Mouse (Mus musculus) embryonic facial prominence, embryonic 13.5 days (tissue): ENCODE results near the gene Trim17. TPM values are rescaled to one million over a fixed set of nuclear protein-coding genes. Genes with fewer than 3 reads are reported as not detected.

Source experiments
- ATAC-seq: fragments of 200-750 bp; cut with Nextera tagmentation; 2 replicates; pipeline ENCODE4 v1.8.0; 2017; ENCODE audit warnings: low read depth; ENCODE audit not compliant: insufficient number of reproducible peaks, insufficient read depth, low FRiP score, low TSS enrichment
- H3K27ac ChIP-seq: fragments of 300-500 bp; sonication (generic); 2 replicates; pipeline ENCODE4 v1.5.1; 2015; ENCODE audit warnings: moderate library complexity, mild to moderate bottlenecking, inconsistent platforms
- H3K27me3 ChIP-seq: fragments of 300-500 bp; sonication (generic); 2 replicates; pipeline ENCODE4 v1.6.1; 2015; ENCODE audit warnings: mild to moderate bottlenecking, inconsistent platforms
- H3K36me3 ChIP-seq: fragments of 300-500 bp; sonication (generic); 2 replicates; pipeline ENCODE4 v1.6.1; 2015; ENCODE audit warnings: mild to moderate bottlenecking, inconsistent platforms
- H3K4me1 ChIP-seq: fragments of 300-500 bp; sonication (generic); 2 replicates; pipeline ENCODE4 v1.6.1; 2015; ENCODE audit warnings: inconsistent platforms
- H3K4me2 ChIP-seq: fragments of 300-500 bp; sonication (generic); 2 replicates; pipeline ENCODE4 v1.6.1; 2015; ENCODE audit warnings: moderate library complexity, mild to moderate bottlenecking, inconsistent platforms
- H3K4me3 ChIP-seq: fragments of 300-500 bp; sonication (generic); 2 replicates; pipeline ENCODE4 v1.5.1; 2015; ENCODE audit warnings: mild to moderate bottlenecking, inconsistent platforms
- H3K9ac ChIP-seq: fragments of 300-500 bp; sonication (generic); 2 replicates; pipeline ENCODE4 v1.6.1; 2015; ENCODE audit warnings: mild to moderate bottlenecking, inconsistent platforms
- H3K9me3 ChIP-seq: fragments of 300-500 bp; sonication (generic); 2 replicates; pipeline ENCODE4 v1.6.1; 2016; ENCODE audit warnings: inconsistent platforms
- WGBS: fragments of 180-500 bp; shearing (Covaris S2); methylation state at CpG from one replicate; pipeline ENCODE4 v1.1.7; 2015; ENCODE audit warnings: mixed read lengths; 5-methylcytosine and 5-hydroxymethylcytosine counted together
- polyA plus RNA-seq: library from polyadenylated mRNA; unstranded; fragments of >200 nt; fragmentation: Nextera tagmentation; extraction: Ambion mirVana; gene quantifications from 2 replicates; pipeline ENCODE4 v1.2.1, GENCODE M21; 2015

Gene Trim17
- polyA plus RNA-seq: 0.25 and 0.55 TPM in 2 replicates

- WGBS: under 1% methylated on average over 49 of the region's 49 CpGs
- ATAC-seq: peak; percentile 90
- peak within 1 kb of the TSS; percentile 96 for H3K9ac ChIP-seq
- H3K27ac ChIP-seq: peak within 1 kb of the TSS; percentile 98
- peak within 1 kb of the TSS; percentile 94 for H3K4me2 ChIP-seq
- H3K36me3 ChIP-seq: peaks cover 8% of the 10 kb centered on the region
- H3K4me3 ChIP-seq: peak within 1 kb of the TSS; percentile 84
- no peaks in the 10 kb centered on the region for H3K9me3 ChIP-seq
- peaks cover 24% of the 10 kb centered on the region for H3K27me3 ChIP-seq
- peaks cover 43% of the 10 kb centered on the region for H3K4me1 ChIP-seq
Observed at GRCm38 (mm10) chr11:58954420-58955142, at the start of gene Trim17, which contains the start of gene Hist3h2a. Trim17 (plus strand) TSS chr11:58954685. Hist3h2a (plus strand) TSS chr11:58954685.

GRCm38 (mm10) chr11:58904838-58905237 lies 49.6 kb upstream of the Trim17 start:
- Histone ChIP-seq H3K9ac (no peak overlapping the region), H3K36me3 (peaks cover 23% of the 10 kb centered on the region), H3K9me3 (no peaks in the 10 kb centered on the region), H3K4me3 (no peak overlapping the region), H3K4me2 (0 out of 2 replicates have a peak overlapping the region, but pooled peaks have one; percentile 82), H3K27ac (no peak overlapping the region), H3K27me3 (no peaks in the 10 kb centered on the region), H3K4me1 (peaks cover 12% of the 10 kb centered on the region)
- no peak for ATAC-seq
- 50% methylated on average over 6 of the region's 6 CpGs for whole genome bisulfite sequencing

- Histone ChIP-seq H3K4me3 (no peak overlapping the region), H3K27ac (no peak overlapping the region), H3K9me3 (no peaks in the 10 kb centered on the region), H3K27me3 (no peaks in the 10 kb centered on the region), H3K9ac (no peak overlapping the region; the same call in 1 of the 2 replicates), H3K4me1 (peaks cover 5% of the 10 kb centered on the region; the same call in 1 of the 2 replicates), H3K36me3 (no peaks in the 10 kb centered on the region), H3K4me2 (0 out of 2 replicates have a peak overlapping the region, but pooled peaks have one; percentile 71)
- WGBS: 78% methylated on average over 1 of the region's 1 CpGs
- no peak for ATAC-seq
Observed at GRCm38 (mm10) chr11:58913776-58914175, 40.7 kb upstream of the Trim17 start.

DNA sequence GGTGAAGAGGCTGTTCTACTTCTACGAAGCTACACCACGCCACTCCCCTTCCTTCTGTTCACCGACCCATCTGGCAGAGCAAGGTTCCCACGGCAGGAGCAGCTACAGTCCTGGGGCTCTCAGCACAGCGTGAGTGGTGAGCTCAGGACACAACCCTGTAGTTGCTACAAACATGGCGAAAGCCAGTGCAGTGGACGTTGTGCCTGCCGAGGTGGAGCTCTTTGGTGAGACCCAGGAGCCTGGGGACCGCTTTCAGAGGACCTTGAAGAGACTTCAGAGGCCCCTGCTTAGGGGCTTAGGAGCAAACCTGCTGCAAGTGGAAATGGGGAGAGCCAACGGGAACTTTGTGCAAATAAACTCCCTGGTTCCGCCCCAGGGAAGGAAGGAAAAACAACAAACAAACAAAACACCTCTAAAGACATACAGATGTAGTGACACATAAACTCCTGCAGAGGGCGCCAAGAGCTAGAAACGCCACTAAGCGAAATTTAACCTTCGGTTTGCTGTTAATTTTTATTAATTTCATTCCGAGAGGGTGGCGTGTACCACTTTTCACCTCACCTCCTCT lies 39.9 kb upstream of the Trim17 start:
- peak overlapping the region; percentile 43 for H3K4me3 ChIP-seq
- peaks cover 5% of the 10 kb centered on the region; the same call in 1 of the 2 replicates for H3K4me1 ChIP-seq
- 17% methylated on average over 17 of the region's 17 CpGs for WGBS
- H3K27ac ChIP-seq: no peak overlapping the region; the same call in 1 of the 2 replicates
- H3K9me3 ChIP-seq: no peaks in the 10 kb centered on the region
- H3K36me3 ChIP-seq: no peaks in the 10 kb centered on the region
- peak overlapping the region; percentile 71 for H3K4me2 ChIP-seq
- peak overlapping the region; percentile 65 for H3K9ac ChIP-seq
- no peak for ATAC-seq
- no peaks in the 10 kb centered on the region for H3K27me3 ChIP-seq

- Histone ChIP-seq H3K4me1 (peaks cover 5% of the 10 kb centered on the region; the same call in 1 of the 2 replicates), H3K9ac (no peak overlapping the region), H3K36me3 (no peaks in the 10 kb centered on the region), H3K27me3 (no peaks in the 10 kb centered on the region), H3K27ac (no peak overlapping the region), H3K4me2 (no peak overlapping the region), H3K9me3 (no peaks in the 10 kb centered on the region), H3K4me3 (no peak overlapping the region)
- no peak for ATAC-seq
- WGBS: 56% methylated on average over 14 of the region's 14 CpGs
Observed at GRCm38 (mm10) chr11:58916879-58917744, 37.4 kb upstream of the Trim17 start.

GRCm38 (mm10) chr11:58917745-58918366 lies 36.6 kb upstream of the Trim17 start, which contains the start of gene Btnl10:
Btnl10 (plus strand) TSS chr11:58917908.
- Histone ChIP-seq H3K27me3 (no peaks in the 10 kb centered on the region), H3K36me3 (no peaks in the 10 kb centered on the region), H3K4me3 (no peak within 1 kb of the TSS), H3K9ac (no peak within 1 kb of the TSS), H3K27ac (no peak within 1 kb of the TSS), H3K4me1 (peaks cover 5% of the 10 kb centered on the region; the same call in 1 of the 2 replicates), H3K9me3 (no peaks in the 10 kb centered on the region), H3K4me2 (no peak within 1 kb of the TSS)
- WGBS: 74% methylated on average over 12 of the region's 12 CpGs
- ATAC-seq: no peak

GRCm38 (mm10) chr11:58918759-58919158 lies 35.7 kb upstream of the Trim17 start:
- 75% methylated on average over 5 of the region's 5 CpGs for whole genome bisulfite sequencing
- H3K4me1 ChIP-seq: peaks cover 5% of the 10 kb centered on the region; the same call in 1 of the 2 replicates
- no peak overlapping the region for H3K27ac ChIP-seq
- no peaks in the 10 kb centered on the region for H3K36me3 ChIP-seq
- H3K4me2 ChIP-seq: no peak overlapping the region
- H3K9me3 ChIP-seq: no peaks in the 10 kb centered on the region
- no peak overlapping the region for H3K4me3 ChIP-seq
- no peaks in the 10 kb centered on the region for H3K27me3 ChIP-seq
- no peak for ATAC-seq
- H3K9ac ChIP-seq: no peak overlapping the region

DNA sequence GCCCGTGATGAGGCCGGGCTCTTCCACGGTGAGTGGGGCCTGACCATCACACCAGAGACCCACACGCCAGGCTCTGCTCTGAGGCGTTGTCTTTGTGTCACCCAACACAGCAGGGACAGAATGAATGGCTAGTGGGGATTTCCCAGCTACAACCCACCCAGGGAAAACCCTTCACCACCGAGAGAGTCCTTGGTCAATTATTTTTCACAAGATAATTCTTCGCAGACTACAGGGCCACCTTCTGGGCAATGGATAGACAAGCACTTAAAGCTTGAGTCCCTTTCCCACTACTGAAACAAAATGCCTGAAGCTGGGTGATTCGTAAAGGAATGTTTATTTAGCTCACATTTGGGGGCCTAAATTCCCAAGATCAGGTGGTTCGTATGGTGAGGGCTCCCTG lies 32.1 kb upstream of the Trim17 start:
- WGBS: 85% methylated on average over 9 of the region's 9 CpGs
- ATAC-seq: no peak
- no peak overlapping the region for H3K4me2 ChIP-seq
- H3K9ac ChIP-seq: no peak overlapping the region
- H3K9me3 ChIP-seq: no peaks in the 10 kb centered on the region
- H3K36me3 ChIP-seq: no peaks in the 10 kb centered on the region
- H3K4me3 ChIP-seq: no peak overlapping the region
- no peaks in the 10 kb centered on the region for H3K4me1 ChIP-seq
- no peak overlapping the region for H3K27ac ChIP-seq
- no peaks in the 10 kb centered on the region for H3K27me3 ChIP-seq

- Histone ChIP-seq H3K36me3 (peaks cover 6% of the 10 kb centered on the region), H3K27me3 (no peaks in the 10 kb centered on the region), H3K4me1 (peaks cover 5% of the 10 kb centered on the region), H3K9me3 (no peaks in the 10 kb centered on the region), H3K4me3 (no peak overlapping the region), H3K9ac (no peak overlapping the region), H3K27ac (no peak overlapping the region), H3K4me2 (no peak overlapping the region)
- 74% methylated on average over 2 of the region's 3 CpGs for WGBS
- ATAC-seq: no peak
Observed at GRCm38 (mm10) chr11:58926651-58927050, 27.8 kb upstream of the Trim17 start.

DNA sequence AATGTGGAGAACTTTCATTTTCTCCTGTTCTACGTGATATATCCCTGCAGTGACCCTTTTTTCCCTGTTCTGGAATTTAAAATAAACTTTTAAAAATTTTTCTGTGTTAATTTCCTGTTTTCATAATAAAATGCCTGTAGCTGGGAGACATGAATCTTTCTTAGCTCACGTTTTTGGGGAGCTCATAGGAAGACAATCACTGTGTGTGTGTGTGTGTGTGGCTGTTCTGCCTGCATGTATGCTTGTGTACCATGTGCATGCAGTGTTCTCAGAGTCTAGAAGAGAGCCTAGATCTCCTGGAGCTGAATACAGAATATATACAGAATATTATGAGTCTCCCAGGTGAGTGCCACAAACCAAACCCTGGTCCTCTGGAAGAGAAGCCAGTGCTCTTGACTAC lies 27.4 kb upstream of the Trim17 start:
- no peak overlapping the region for H3K9ac ChIP-seq
- H3K36me3 ChIP-seq: peaks cover 10% of the 10 kb centered on the region
- H3K27ac ChIP-seq: no peak overlapping the region
- H3K4me1 ChIP-seq: peaks cover 5% of the 10 kb centered on the region
- no peaks in the 10 kb centered on the region for H3K9me3 ChIP-seq
- WGBS: 70% methylated on average over 2 of the region's 2 CpGs
- no peak overlapping the region for H3K4me3 ChIP-seq
- no peak for ATAC-seq
- no peaks in the 10 kb centered on the region for H3K27me3 ChIP-seq
- no peak overlapping the region for H3K4me2 ChIP-seq
